Mouse (Mus musculus): ENCODE data around the gene Chst12. TPM values are rescaled to one million over a fixed set of nuclear protein-coding genes. Genes with fewer than 3 reads are reported as not detected.

Gene Chst12
- 14.2 and 19.5 TPM in 2 replicates for polyA plus RNA-seq (2015; fragmentation: Nextera tagmentation; extraction: Ambion mirVana)

GRCm38 (mm10) chr5:140505208-140505780 is at the start of gene Chst12:
Gene Chst12 (plus strand): TSS chr5:140505550.

DNA sequence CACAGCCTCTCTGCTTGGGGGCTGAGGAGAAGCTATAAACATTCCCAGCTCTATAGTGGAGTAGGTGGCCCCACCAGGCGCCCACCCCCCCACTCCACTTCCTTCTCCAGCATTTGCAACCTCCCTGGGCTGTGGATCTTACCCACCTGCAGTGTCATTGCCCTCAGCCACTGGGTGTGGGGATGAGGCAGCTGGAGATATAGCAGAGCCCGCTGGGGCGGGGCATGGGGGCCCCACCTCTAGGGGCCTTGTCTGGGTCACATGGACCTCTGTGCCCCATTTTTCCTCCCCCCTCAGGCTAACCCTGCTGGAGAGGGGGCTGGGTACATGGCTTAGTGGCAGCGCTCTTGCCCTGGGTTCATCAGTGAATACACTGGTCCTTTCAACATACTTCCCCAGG is 59.5 kb downstream of the Chst12 start, which contains the start of gene Grifin:
TSS of gene Grifin (minus strand) at position 176 of the 400 bp plus-strand sequence.

Other genes with a start within 250 kb of the Chst12 start
- 19.6 and 20.8 TPM in 2 replicates for gene Mad1l1, start 184.0 kb upstream of the Chst12 start, polyA plus RNA-seq (2015; fragmentation: Nextera tagmentation; extraction: Ambion mirVana)
- 30.8 and 32.4 TPM in 2 replicates for gene Nudt1, start 183.9 kb upstream of the Chst12 start, polyA plus RNA-seq (2015; fragmentation: Nextera tagmentation; extraction: Ambion mirVana)
- gene Mrm2, start 173.7 kb upstream of the Chst12 start, polyA plus RNA-seq (2015; fragmentation: Nextera tagmentation; extraction: Ambion mirVana) = 10.1 and 11.0 TPM in 2 replicates
- 9.1 and 10.0 TPM in 2 replicates for gene Snx8, start 116.3 kb upstream of the Chst12 start, polyA plus RNA-seq (2015; fragmentation: Nextera tagmentation; extraction: Ambion mirVana)
- gene Eif3b, start 86.2 kb upstream of the Chst12 start, polyA plus RNA-seq (2015; fragmentation: Nextera tagmentation; extraction: Ambion mirVana) = 66.4 and 73.4 TPM in 2 replicates
- not detected in 2 replicates for gene Gm4869, start 59.9 kb upstream of the Chst12 start, polyA plus RNA-seq (2015; fragmentation: Nextera tagmentation; extraction: Ambion mirVana)
- 0.42 TPM in 1 of 2 replicates, not detected in the other for gene Grifin, start 59.5 kb downstream of the Chst12 start, polyA plus RNA-seq (2015; fragmentation: Nextera tagmentation; extraction: Ambion mirVana)
- 14.0 and 18.7 TPM in 2 replicates for gene Lfng, start 101.8 kb downstream of the Chst12 start, polyA plus RNA-seq (2015; fragmentation: Nextera tagmentation; extraction: Ambion mirVana)
- gene Ttyh3, start 143.5 kb downstream of the Chst12 start, polyA plus RNA-seq (2015; fragmentation: Nextera tagmentation; extraction: Ambion mirVana) = 11.5 and 13.7 TPM in 2 replicates
- gene Iqce, start 196.8 kb downstream of the Chst12 start, polyA plus RNA-seq (2015; fragmentation: Nextera tagmentation; extraction: Ambion mirVana) = 5.7 and 6.1 TPM in 2 replicates
- gene Brat1, start 199.5 kb downstream of the Chst12 start, polyA plus RNA-seq (2015; fragmentation: Nextera tagmentation; extraction: Ambion mirVana) = 7.6 and 9.6 TPM in 2 replicates
- gene Amz1, start 218.6 kb downstream of the Chst12 start, polyA plus RNA-seq (2015; fragmentation: Nextera tagmentation; extraction: Ambion mirVana) = 1.6 and 2.5 TPM in 2 replicates

All from spleen, postnatal 0 days (tissue).